Mouse (Mus musculus) limb, embryonic 15.5 days (tissue): ENCODE measurements around the gene Ank3. TPM values are rescaled to one million over a fixed set of nuclear protein-coding genes. Genes with fewer than 3 reads are reported as not detected.
A peak's percentile ranks its signal among the peaks of the same experiment; 100 is the strongest.

ENCODE experiments used
- ATAC-seq: fragments of 200-750 bp; cut with Nextera tagmentation; 2 replicates; pipeline ENCODE4 v1.8.0; 2017; ENCODE audit warnings: low read depth, moderate TSS enrichment; ENCODE audit not compliant: insufficient number of reproducible peaks, low FRiP score, low TSS enrichment
- H3K27ac ChIP-seq: fragments of 300-500 bp; sonication (generic); 2 replicates; pipeline ENCODE4 v1.5.1; 2015; ENCODE audit warnings: moderate library complexity, mild to moderate bottlenecking, inconsistent platforms
- H3K27me3 ChIP-seq: fragments of 300-500 bp; sonication (generic); 2 replicates; pipeline ENCODE4 v1.6.1; 2015; ENCODE audit warnings: inconsistent platforms
- H3K36me3 ChIP-seq: fragments of 300-500 bp; sonication (generic); 2 replicates; pipeline ENCODE4 v1.6.1; 2015; ENCODE audit warnings: inconsistent platforms
- H3K4me1 ChIP-seq: fragments of 300-500 bp; sonication (generic); 2 replicates; pipeline ENCODE4 v1.6.1; 2015; ENCODE audit warnings: inconsistent platforms
- H3K4me2 ChIP-seq: fragments of 300-500 bp; sonication (generic); 2 replicates; pipeline ENCODE4 v1.6.1; 2015; ENCODE audit warnings: mild to moderate bottlenecking, inconsistent platforms
- H3K4me3 ChIP-seq: fragments of 300-500 bp; sonication (generic); 2 replicates; pipeline ENCODE4 v1.5.1; 2015; ENCODE audit warnings: mild to moderate bottlenecking, inconsistent platforms
- H3K9ac ChIP-seq: fragments of 300-500 bp; sonication (generic); 2 replicates; pipeline ENCODE4 v1.6.1; 2015; ENCODE audit warnings: inconsistent platforms
- H3K9me3 ChIP-seq: fragments of 300-500 bp; sonication (generic); 2 replicates; pipeline ENCODE4 v1.6.1; 2016; ENCODE audit warnings: inconsistent platforms
- WGBS: fragments of 180-500 bp; shearing (Covaris S2); methylation state at CpG from one replicate; pipeline ENCODE4 v1.1.7; 2015; 5-methylcytosine and 5-hydroxymethylcytosine counted together
- polyA plus RNA-seq: library from polyadenylated mRNA; unstranded; fragments of >200 nt; fragmentation: Nextera tagmentation; extraction: Ambion mirVana; gene quantifications from 2 replicates; pipeline ENCODE4 v1.2.1, GENCODE M21; 2015

Ank3 gene
- polyA plus RNA-seq, 1 experiment from 2014 or later = 29.1 TPM

- WGBS = 75% methylated on average over 5 of the region's 5 CpGs
- H3K4me1 ChIP-seq = peaks cover 21% of the 10 kb centered on the region
- H3K9ac ChIP-seq = no peak overlapping the region
- no peaks in the 10 kb centered on the region for H3K9me3 ChIP-seq
- H3K27me3 ChIP-seq = no peaks in the 10 kb centered on the region
- H3K27ac ChIP-seq = no peak overlapping the region
- H3K36me3 ChIP-seq = no peaks in the 10 kb centered on the region
- no peak overlapping the region for H3K4me3 ChIP-seq
- no peak for ATAC-seq
- no peak overlapping the region for H3K4me2 ChIP-seq
These were observed 133.0 kb downstream of the Ank3 start for GRCm38 (mm10) chr10:69531569-69531968.

GRCm38 (mm10) chr10:69532169-69532730, 133.7 kb downstream of the Ank3 start:
- Histone ChIP-seq H3K27me3 (no peaks in the 10 kb centered on the region), H3K36me3 (no peaks in the 10 kb centered on the region), H3K4me1 (peaks cover 21% of the 10 kb centered on the region), H3K4me2 (no peak overlapping the region), H3K9me3 (no peaks in the 10 kb centered on the region), H3K4me3 (no peak overlapping the region), H3K27ac (no peak overlapping the region), H3K9ac (no peak overlapping the region)
- 38% methylated on average over 10 of the region's 10 CpGs for WGBS
- ATAC-seq = no peak

- under 1% methylated on average over 20 of the region's 22 CpGs for WGBS
- Histone ChIP-seq H3K9ac (peak overlapping the region; percentile 39; the same call in 1 of the 2 replicates), H3K9me3 (no peaks in the 10 kb centered on the region), H3K4me1 (peaks cover 24% of the 10 kb centered on the region), H3K4me3 (peak overlapping the region; percentile 49), H3K27me3 (no peaks in the 10 kb centered on the region), H3K27ac (peak overlapping the region; percentile 78), H3K36me3 (no peaks in the 10 kb centered on the region), H3K4me2 (peak overlapping the region; percentile 69)
- ATAC-seq = peak; percentile 43; the same call in 1 of the 2 replicates
These were observed 135.2 kb downstream of the Ank3 start for GRCm38 (mm10) chr10:69533505-69534388.

- no peaks in the 10 kb centered on the region for H3K9me3 ChIP-seq
- H3K4me1 ChIP-seq = peaks cover 24% of the 10 kb centered on the region
- ATAC-seq = no peak
- H3K4me2 ChIP-seq = peak overlapping the region; percentile 69
- 27% methylated on average over 9 of the region's 9 CpGs for WGBS
- H3K9ac ChIP-seq = no peak overlapping the region
- H3K27ac ChIP-seq = no peak overlapping the region
- H3K4me3 ChIP-seq = peak overlapping the region; percentile 49
- H3K27me3 ChIP-seq = no peaks in the 10 kb centered on the region
- H3K36me3 ChIP-seq = no peaks in the 10 kb centered on the region
These were observed 136.1 kb downstream of the Ank3 start for GRCm38 (mm10) chr10:69534716-69535115.

- no peaks in the 10 kb centered on the region for H3K27me3 ChIP-seq
- no peak overlapping the region; the same call in 1 of the 2 replicates for H3K27ac ChIP-seq
- H3K9ac ChIP-seq = no peak overlapping the region
- no peaks in the 10 kb centered on the region for H3K9me3 ChIP-seq
- H3K36me3 ChIP-seq = no peaks in the 10 kb centered on the region
- H3K4me1 ChIP-seq = peaks cover 24% of the 10 kb centered on the region
- peak overlapping the region; percentile 69 for H3K4me2 ChIP-seq
- 24% methylated on average over 15 of the region's 15 CpGs for WGBS
- peak overlapping the region; percentile 49 for H3K4me3 ChIP-seq
- ATAC-seq = no peak
These were observed 136.8 kb downstream of the Ank3 start for GRCm38 (mm10) chr10:69535123-69535930.

GRCm38 (mm10) chr10:69535931-69536200, 137.3 kb downstream of the Ank3 start:
- H3K27me3 ChIP-seq = no peaks in the 10 kb centered on the region
- no peaks in the 10 kb centered on the region for H3K36me3 ChIP-seq
- H3K4me3 ChIP-seq = peak overlapping the region; percentile 49; the same call in 1 of the 2 replicates
- H3K4me2 ChIP-seq = peak overlapping the region; percentile 69
- peaks cover 24% of the 10 kb centered on the region for H3K4me1 ChIP-seq
- H3K9me3 ChIP-seq = no peaks in the 10 kb centered on the region
- no peak overlapping the region for H3K9ac ChIP-seq
- H3K27ac ChIP-seq = no peak overlapping the region
- no peak for ATAC-seq
- 59% methylated on average over 4 of the region's 4 CpGs for WGBS

- Histone ChIP-seq H3K36me3 (no peaks in the 10 kb centered on the region), H3K4me2 (peak overlapping the region; percentile 69; the same call in 1 of the 2 replicates), H3K4me3 (no peak overlapping the region), H3K9me3 (no peaks in the 10 kb centered on the region), H3K4me1 (peaks cover 24% of the 10 kb centered on the region), H3K27me3 (no peaks in the 10 kb centered on the region), H3K27ac (no peak overlapping the region), H3K9ac (no peak overlapping the region)
- 65% methylated on average over 9 of the region's 9 CpGs for WGBS
- ATAC-seq = no peak
These were observed 138.0 kb downstream of the Ank3 start for GRCm38 (mm10) chr10:69536372-69537075.

GRCm38 (mm10) chr10:69538236-69538635, 139.7 kb downstream of the Ank3 start:
- H3K27me3 ChIP-seq = no peaks in the 10 kb centered on the region
- 91% methylated on average over 2 of the region's 2 CpGs for WGBS
- H3K9me3 ChIP-seq = no peaks in the 10 kb centered on the region
- peaks cover 16% of the 10 kb centered on the region for H3K4me1 ChIP-seq
- no peak for ATAC-seq
- no peak overlapping the region for H3K27ac ChIP-seq
- H3K4me3 ChIP-seq = no peak overlapping the region
- no peak overlapping the region for H3K9ac ChIP-seq
- no peak overlapping the region for H3K4me2 ChIP-seq
- H3K36me3 ChIP-seq = no peaks in the 10 kb centered on the region

GRCm38 (mm10) chr10:69542439-69542838, 143.9 kb downstream of the Ank3 start:
- no peak for ATAC-seq
- WGBS = 92% methylated on average over 3 of the region's 3 CpGs
- no peak overlapping the region for H3K27ac ChIP-seq

GRCm38 (mm10) chr10:69543876-69544620, 145.5 kb downstream of the Ank3 start:
- Histone ChIP-seq H3K36me3 (no peaks in the 10 kb centered on the region), H3K4me2 (no peak overlapping the region), H3K27me3 (no peaks in the 10 kb centered on the region), H3K9ac (no peak overlapping the region), H3K27ac (no peak overlapping the region), H3K4me3 (no peak overlapping the region), H3K9me3 (no peaks in the 10 kb centered on the region), H3K4me1 (no peaks in the 10 kb centered on the region)
- WGBS = 91% methylated on average over 10 of the region's 10 CpGs
- no peak for ATAC-seq

More at GRCm38 (mm10) chr10:69542439-69542838, 143.9 kb downstream of the Ank3 start:
- Histone ChIP-seq H3K27me3 (no peaks in the 10 kb centered on the region), H3K9ac (no peak overlapping the region), H3K9me3 (no peaks in the 10 kb centered on the region), H3K4me1 (peaks cover 2% of the 10 kb centered on the region; the same call in 1 of the 2 replicates), H3K4me3 (no peak overlapping the region), H3K4me2 (no peak overlapping the region), H3K36me3 (no peaks in the 10 kb centered on the region)

GRCm38 (mm10) chr10:69544653-69545052, 146.1 kb downstream of the Ank3 start:
- Histone ChIP-seq H3K27ac (no peak overlapping the region), H3K9ac (no peak overlapping the region), H3K9me3 (no peaks in the 10 kb centered on the region), H3K36me3 (no peaks in the 10 kb centered on the region), H3K27me3 (no peaks in the 10 kb centered on the region), H3K4me3 (no peak overlapping the region), H3K4me1 (no peaks in the 10 kb centered on the region), H3K4me2 (no peak overlapping the region)
- WGBS = 89% methylated on average over 7 of the region's 7 CpGs
- no peak for ATAC-seq
